In genomic region chr14:47302885-47303680, GRCm38 (mm10) we compare ENCODE assay signal across 16 mouse cellular contexts.
"Had no signal": no experiment of that assay in that cellular context is flagged by ENCODE, and none has a peak within 500 bp of the region (broad histone marks: within the 10 kb centered on the region; RNA-seq: fewer than 3 reads in every experiment).

No protein-coding gene starts in this region.

- H3K9ac ChIP-seq: lung, embryonic 14.5 days; midbrain, embryonic 12.5 days; neural tube, embryonic 13.5 days had no signal

- H3K4me3 ChIP-seq: left cerebral cortex, adult 2 months; midbrain, embryonic 12.5 days; myocyte; neural tube, embryonic 13.5 days had no signal

- DNase-seq: kidney, adult 9 months; kidney, postnatal 36 days; layer of hippocampus, postnatal 36 days; lung, embryonic 14.5 days; retina, postnatal 1 day; right cerebral cortex, postnatal 25 days; thymus, adult 18-20 months; thymus, postnatal 36 days had no signal

- H3K4me2 ChIP-seq: liver, embryonic 11.5 days; lung, embryonic 14.5 days; midbrain, embryonic 12.5 days; neural tube, embryonic 13.5 days had no signal

- ATAC-seq: lung, postnatal 0 days; midbrain, embryonic 16.5 days had no signal

- H3K27ac ChIP-seq: left cerebral cortex, adult 2 months; macrophage; midbrain, embryonic 12.5 days; neural tube, embryonic 13.5 days had no signal

- H3K27me3 ChIP-seq: midbrain, embryonic 12.5 days; neural tube, embryonic 13.5 days had no signal

- H3K9me3 ChIP-seq: midbrain, embryonic 12.5 days; neural tube, embryonic 13.5 days had no signal
